Mouse (Mus musculus): ENCODE data around the gene Rnf113a2. TPM values are rescaled to one million over a fixed set of nuclear protein-coding genes. Genes with fewer than 3 reads are reported as not detected.

The Rnf113a2 gene
- polyA plus RNA-seq, 1 experiment from 2014 or later = 21.1 TPM

DNA sequence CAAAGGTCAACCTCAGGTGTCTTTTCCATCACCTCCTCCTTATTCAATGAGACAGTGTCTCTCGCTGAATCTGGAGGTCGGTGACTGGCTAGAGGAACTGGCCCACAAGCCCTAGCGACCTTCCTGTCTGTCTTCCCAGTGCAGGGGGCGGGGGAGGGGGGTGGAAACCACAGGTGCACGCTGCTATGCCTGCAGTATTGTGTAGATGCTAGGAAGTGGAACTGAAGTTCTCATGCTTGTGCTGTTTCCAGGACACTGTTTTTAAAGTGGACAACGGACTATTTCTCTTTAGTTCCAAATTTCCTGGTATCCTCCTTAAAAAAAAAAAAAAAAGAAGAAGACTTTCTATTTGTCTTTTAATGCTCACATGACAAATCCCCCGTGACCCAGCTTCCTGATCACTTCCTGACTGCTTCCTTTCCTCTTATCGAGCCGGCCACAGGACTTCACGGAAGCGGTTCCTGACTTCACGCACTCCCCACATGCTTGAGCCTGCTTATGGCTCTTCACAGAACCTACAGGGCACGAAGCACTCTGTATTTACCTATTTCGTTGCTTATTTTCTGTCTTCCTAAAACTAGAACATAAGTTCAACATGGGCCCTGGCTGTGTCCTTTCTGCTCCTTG lies 28.1 kb upstream of the Rnf113a2 start:
- ATAC-seq (ENCODE audit: insufficient read depth) (no peak), DNase-seq (peak; percentile 5)
- Histone ChIP-seq H3K9me3 (ENCODE audit: low read depth, low read length) (no peaks in the 10 kb centered on the region), H3K27ac (ENCODE audit: low read depth) (no peak overlapping the region), H3K4me3 (ENCODE audit: low read depth, low read length) (no peak overlapping the region), H3K4me1 (ENCODE audit: insufficient read depth) (0 out of 2 replicates have a peak, but pooled peaks cover 3% of the 10 kb centered on the region), H3K4me2 (no peak overlapping the region), H3K9ac (no peak overlapping the region), H3K27me3 (ENCODE audit: insufficient read depth, low read length) (no peaks in the 10 kb centered on the region), H3K36me3 (ENCODE audit: insufficient read depth) (0 out of 2 replicates have a peak, but pooled peaks cover 4% of the 10 kb centered on the region)
- WGBS = 65% methylated on average over 14 of the region's 14 CpGs
- no peak for TF ChIP-seq CTCF (IDR thresholded peaks at IDR 0.05; ENCODE audit: low read depth)

DNA sequence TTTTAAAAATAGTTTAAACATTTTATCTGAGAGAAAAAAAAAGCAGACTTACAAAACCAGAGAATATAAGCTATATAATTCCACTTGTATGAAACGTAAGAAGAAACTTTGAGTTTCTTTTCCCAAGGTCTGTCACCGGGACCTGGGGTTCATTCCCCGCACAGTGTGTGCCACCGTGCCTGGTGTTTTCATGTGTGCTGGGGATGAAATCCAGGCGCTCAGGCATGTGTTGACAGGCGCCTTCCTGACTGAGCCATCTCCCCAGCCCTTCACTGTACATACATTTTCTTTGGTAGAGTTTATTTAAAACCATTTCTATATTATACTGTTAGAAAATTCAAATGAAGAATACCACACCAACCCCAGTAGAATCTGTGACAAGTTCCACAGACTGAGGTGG lies 26.7 kb upstream of the Rnf113a2 start:
- ATAC-seq (ENCODE audit: insufficient read depth) (no peak), DNase-seq (no peak)
- Histone ChIP-seq H3K4me3 (ENCODE audit: low read depth, low read length) (no peak overlapping the region), H3K9ac (no peak overlapping the region), H3K4me2 (no peak overlapping the region), H3K4me1 (ENCODE audit: insufficient read depth) (no peaks in the 10 kb centered on the region), H3K9me3 (ENCODE audit: low read depth, low read length) (no peaks in the 10 kb centered on the region), H3K36me3 (ENCODE audit: insufficient read depth) (0 out of 2 replicates have a peak, but pooled peaks cover 4% of the 10 kb centered on the region), H3K27ac (ENCODE audit: low read depth) (no peak overlapping the region), H3K27me3 (ENCODE audit: insufficient read depth, low read length) (no peaks in the 10 kb centered on the region)
- 69% methylated on average over 6 of the region's 6 CpGs for WGBS
- TF ChIP-seq CTCF (IDR thresholded peaks at IDR 0.05; ENCODE audit: low read depth) = no peak

DNA sequence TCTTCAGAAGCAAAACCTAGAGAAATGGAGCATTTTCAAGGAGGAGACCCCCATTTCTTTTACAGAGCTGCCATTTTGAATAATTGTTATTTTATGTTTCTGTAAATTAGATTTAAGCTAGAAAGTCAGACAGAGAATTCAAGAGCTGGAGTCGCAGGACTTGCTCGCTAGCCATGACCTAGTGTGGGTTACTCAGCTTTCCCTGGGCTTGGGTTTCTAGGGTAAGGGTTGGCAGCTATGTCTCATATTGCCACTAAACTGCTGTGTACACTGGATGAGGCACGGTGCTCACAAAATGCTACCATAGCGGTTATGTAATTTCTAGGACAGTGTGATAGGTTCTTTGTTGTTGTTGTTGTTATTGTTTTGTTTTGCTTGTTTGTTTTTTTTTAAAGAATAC lies 24.3 kb upstream of the Rnf113a2 start:
- ATAC-seq (ENCODE audit: insufficient read depth) (no peak), DNase-seq (no peak)
- H3K27ac ChIP-seq (ENCODE audit: low read depth) = no peak overlapping the region
- TF ChIP-seq CTCF (IDR thresholded peaks at IDR 0.05; ENCODE audit: low read depth) = no peak
- H3K36me3 ChIP-seq (ENCODE audit: insufficient read depth) = 0 out of 2 replicates have a peak, but pooled peaks cover 4% of the 10 kb centered on the region
- H3K9me3 ChIP-seq (ENCODE audit: low read depth, low read length) = no peaks in the 10 kb centered on the region
- no peaks in the 10 kb centered on the region for H3K4me1 ChIP-seq (ENCODE audit: insufficient read depth)
- WGBS = 93% methylated on average over 4 of the region's 4 CpGs
- H3K4me2 ChIP-seq = no peak overlapping the region
- no peak overlapping the region for H3K4me3 ChIP-seq (ENCODE audit: low read depth, low read length)
- no peak overlapping the region for H3K9ac ChIP-seq
- H3K27me3 ChIP-seq (ENCODE audit: insufficient read depth, low read length) = no peaks in the 10 kb centered on the region

DNA sequence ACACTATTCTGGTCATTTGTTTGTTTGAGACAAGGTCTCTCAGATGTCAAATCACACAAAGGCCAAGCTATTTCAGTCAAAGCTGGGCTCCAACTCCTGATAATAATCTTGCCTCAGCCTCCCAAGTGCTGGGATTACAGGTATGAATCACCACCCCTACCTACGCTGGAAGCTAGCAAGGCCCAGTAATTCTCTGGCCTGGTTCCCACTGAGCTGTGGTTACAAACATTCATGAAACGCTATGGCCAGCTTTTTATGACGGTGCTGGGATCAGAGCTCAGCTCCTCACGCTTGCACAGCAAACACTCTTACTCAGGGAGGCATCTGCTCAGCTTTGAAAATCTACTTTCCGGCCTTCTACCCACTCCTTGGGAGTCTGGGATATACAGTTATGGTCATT lies 23.1 kb upstream of the Rnf113a2 start:
- H3K27ac ChIP-seq (ENCODE audit: low read depth) = no peak overlapping the region
- no peaks in the 10 kb centered on the region for H3K9me3 ChIP-seq (ENCODE audit: low read depth, low read length)
- no peak for DNase-seq
- no peak overlapping the region for H3K4me3 ChIP-seq (ENCODE audit: low read depth, low read length)
- H3K4me1 ChIP-seq (ENCODE audit: insufficient read depth) = no peaks in the 10 kb centered on the region
- no peaks in the 10 kb centered on the region for H3K27me3 ChIP-seq (ENCODE audit: insufficient read depth, low read length)
- no peak overlapping the region for H3K9ac ChIP-seq
- ATAC-seq (ENCODE audit: insufficient read depth) = no peak
- no peak for TF ChIP-seq CTCF (IDR thresholded peaks at IDR 0.05; ENCODE audit: low read depth)
- H3K36me3 ChIP-seq (ENCODE audit: insufficient read depth) = 0 out of 2 replicates have a peak, but pooled peaks cover 1% of the 10 kb centered on the region
- 85% methylated on average over 5 of the region's 5 CpGs for WGBS
- no peak overlapping the region for H3K4me2 ChIP-seq

DNA sequence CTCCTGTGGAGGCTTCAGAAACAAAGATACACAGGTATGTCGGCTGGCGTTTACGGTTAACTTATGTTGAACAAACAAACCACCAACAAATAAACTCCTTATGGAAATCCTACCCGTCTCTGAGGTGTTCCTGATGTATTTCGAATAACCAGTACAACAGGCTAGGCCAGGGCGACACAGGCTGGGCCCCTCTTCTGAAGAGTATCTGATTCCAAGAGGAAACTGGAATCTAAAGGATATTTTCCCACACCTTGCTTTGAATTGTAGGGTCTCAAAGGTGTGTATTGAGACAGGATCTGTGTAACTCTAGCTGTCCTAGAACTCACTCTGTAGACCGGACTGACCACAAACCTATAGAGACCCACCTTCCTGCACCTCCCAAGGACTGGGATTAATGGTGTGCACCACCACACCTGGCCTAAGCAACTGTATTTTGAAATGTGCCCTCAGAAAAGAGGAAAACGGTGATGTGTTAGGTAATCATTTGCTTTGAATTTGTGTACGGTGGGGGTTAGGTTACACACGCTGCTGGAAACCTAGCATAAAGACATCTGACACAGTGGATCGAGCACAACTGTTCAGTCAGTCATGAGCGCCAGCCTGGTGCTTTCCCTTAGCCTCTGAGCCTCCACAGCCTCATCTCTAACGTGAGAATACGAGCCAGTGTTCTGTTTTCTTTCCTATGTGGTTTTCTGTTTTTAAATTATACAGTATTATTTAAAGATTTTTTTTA lies 19.9 kb upstream of the Rnf113a2 start:
- no peaks in the 10 kb centered on the region for H3K27me3 ChIP-seq (ENCODE audit: insufficient read depth, low read length)
- TF ChIP-seq CTCF (IDR thresholded peaks at IDR 0.05; ENCODE audit: low read depth) = no peak
- 80% methylated on average over 14 of the region's 14 CpGs for WGBS
- H3K36me3 ChIP-seq (ENCODE audit: insufficient read depth) = no peaks in the 10 kb centered on the region
- DNase-seq (no peak), ATAC-seq (ENCODE audit: insufficient read depth) (no peak)
- no peak overlapping the region for H3K9ac ChIP-seq
- no peaks in the 10 kb centered on the region for H3K9me3 ChIP-seq (ENCODE audit: low read depth, low read length)
- no peak overlapping the region for H3K4me3 ChIP-seq (ENCODE audit: low read depth, low read length)
- no peaks in the 10 kb centered on the region for H3K4me1 ChIP-seq (ENCODE audit: insufficient read depth)
- H3K4me2 ChIP-seq = no peak overlapping the region
- no peak overlapping the region for H3K27ac ChIP-seq (ENCODE audit: low read depth)

DNA sequence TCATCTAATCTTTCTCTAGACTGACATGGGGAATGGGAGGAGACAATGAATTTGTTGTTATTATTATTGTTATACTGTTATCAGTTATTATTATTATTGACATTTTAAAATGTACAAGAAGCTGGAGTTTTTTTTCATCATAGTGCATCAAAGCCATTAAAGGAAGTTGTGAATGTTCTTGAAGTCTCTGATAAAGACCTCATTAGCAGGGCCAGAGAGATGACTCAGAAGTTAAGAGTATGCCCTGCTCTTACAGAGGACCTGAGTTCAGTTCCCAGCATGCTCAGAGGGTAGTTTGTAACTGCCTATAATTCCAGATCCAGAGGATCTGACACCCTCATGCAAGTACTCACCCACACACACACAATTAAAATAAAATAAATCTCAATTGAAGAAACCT lies 19.3 kb upstream of the Rnf113a2 start:
- no peak overlapping the region for H3K9ac ChIP-seq
- no peaks in the 10 kb centered on the region for H3K9me3 ChIP-seq (ENCODE audit: low read depth, low read length)
- no peaks in the 10 kb centered on the region for H3K4me1 ChIP-seq (ENCODE audit: insufficient read depth)
- H3K36me3 ChIP-seq (ENCODE audit: insufficient read depth) = no peaks in the 10 kb centered on the region
- H3K4me3 ChIP-seq (ENCODE audit: low read depth, low read length) = no peak overlapping the region
- no peak overlapping the region for H3K4me2 ChIP-seq
- ATAC-seq (ENCODE audit: insufficient read depth) = no peak
- no peaks in the 10 kb centered on the region for H3K27me3 ChIP-seq (ENCODE audit: insufficient read depth, low read length)
- no peak for DNase-seq
- TF ChIP-seq CTCF (IDR thresholded peaks at IDR 0.05; ENCODE audit: low read depth) = no peak
- H3K27ac ChIP-seq (ENCODE audit: low read depth) = no peak overlapping the region

DNA sequence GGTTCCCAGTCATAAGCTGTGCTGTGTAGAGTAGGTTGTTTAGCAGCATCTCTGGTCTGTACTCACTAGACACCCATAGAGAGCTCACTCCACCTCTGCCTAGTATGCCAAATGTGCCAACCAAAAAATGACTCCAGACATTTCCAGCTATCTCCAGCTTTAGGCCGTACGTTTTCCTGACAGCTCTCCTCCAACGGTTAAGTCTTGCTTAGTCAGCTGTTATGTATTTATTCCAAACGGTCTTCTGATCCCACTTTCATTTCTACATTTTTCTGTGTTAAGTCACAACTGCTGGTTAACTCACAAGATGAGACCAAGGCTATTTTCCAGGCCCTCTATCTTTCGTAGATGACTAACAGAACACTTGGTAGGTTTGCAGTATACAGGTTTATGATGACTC lies 18.4 kb upstream of the Rnf113a2 start:
- no peak for ATAC-seq (ENCODE audit: insufficient read depth)
- no peak overlapping the region for H3K4me2 ChIP-seq
- no peaks in the 10 kb centered on the region for H3K36me3 ChIP-seq (ENCODE audit: insufficient read depth)
- no peaks in the 10 kb centered on the region for H3K4me1 ChIP-seq (ENCODE audit: insufficient read depth)
- no peaks in the 10 kb centered on the region for H3K9me3 ChIP-seq (ENCODE audit: low read depth, low read length)
- H3K9ac ChIP-seq = no peak overlapping the region
- no peak for DNase-seq
- H3K4me3 ChIP-seq (ENCODE audit: low read depth, low read length) = no peak overlapping the region
- H3K27ac ChIP-seq (ENCODE audit: low read depth) = no peak overlapping the region
- no peaks in the 10 kb centered on the region for H3K27me3 ChIP-seq (ENCODE audit: insufficient read depth, low read length)
- TF ChIP-seq CTCF (IDR thresholded peaks at IDR 0.05; ENCODE audit: low read depth) = no peak
- WGBS = 59% methylated on average over 5 of the region's 5 CpGs

Data from lung, embryonic 14.5 days (tissue).